Comparison of ENCODE assay signal across 8 mouse cellular contexts in genomic region chr4:89136356-89136755, GRCm38 (mm10). TPM values are rescaled to one million over a fixed set of nuclear protein-coding genes. Genes with fewer than 3 reads are reported as not detected.
DNase-seq lines count a peak whose midpoint lies in the region; ATAC-seq and TF ChIP-seq lines count a peak whose summit lies in the region.

No protein-coding gene starts in this region.

- intact Hi-C loops in heart, adult 2 months (cut with DNase I), result no loop called here
- intact Hi-C loops in heart, postnatal 14 days (cut with DNase I), result no loop called here
- intact Hi-C loops in left cerebral cortex, postnatal 14 days (cut with DNase I), result no loop called here

- H3K9me3 ChIP-seq in embryonic facial prominence, embryonic 12.5 days, result no peaks in the 10 kb centered on the region
- no peaks in the 10 kb centered on the region for H3K9me3 ChIP-seq in hindbrain, embryonic 16.5 days (ENCODE audit: control insufficient read depth, low read length)
- H3K9me3 ChIP-seq in midbrain, embryonic 11.5 days (ENCODE audit: control insufficient read depth, low read length), result no peaks in the 10 kb centered on the region

- no peaks in the 10 kb centered on the region for H3K27me3 ChIP-seq in heart, adult 2 months (ENCODE audit: control insufficient read depth, insufficient read depth, low read length)
- no peaks in the 10 kb centered on the region for H3K27me3 ChIP-seq in embryonic facial prominence, embryonic 12.5 days
- H3K27me3 ChIP-seq in hindbrain, embryonic 16.5 days (replicated peaks; ENCODE audit: control insufficient read depth, insufficient read depth, low read length), result no peaks in the 10 kb centered on the region
- no peaks in the 10 kb centered on the region for H3K27me3 ChIP-seq in midbrain, embryonic 11.5 days (ENCODE audit: control insufficient read depth, insufficient read depth, low read length)

- DNase-seq in heart, adult 2 months, result no peak
- DNase-seq in heart, postnatal 14 days, result no peak
- no peak for DNase-seq in midbrain, embryonic 11.5 days (ENCODE audit: low spot score, missing footprints)
- no peak for DNase-seq in adrenal gland, postnatal 36 days
- DNase-seq in spleen, postnatal 10 days (ENCODE audit: low spot score in 2 of 2), result no peak
- no peak for DNase-seq in left cerebral cortex, postnatal 14 days (ENCODE audit: low spot score in 2 of 2)

- H3K4me3 ChIP-seq in heart, adult 2 months, result peak overlapping the region; percentile 99; the same call in 1 of the 2 replicates
- peak overlapping the region; percentile 93; the same call in 1 of the 2 replicates for H3K4me3 ChIP-seq in embryonic facial prominence, embryonic 12.5 days
- no peak overlapping the region for H3K4me3 ChIP-seq in hindbrain, embryonic 16.5 days (ENCODE audit: low read length)
- H3K4me3 ChIP-seq in midbrain, embryonic 11.5 days (ENCODE audit: low read depth, low read length), result no peak overlapping the region

- H3K4me2 ChIP-seq in embryonic facial prominence, embryonic 12.5 days (replicated peaks), result peak overlapping the region; percentile 65
- H3K4me2 ChIP-seq in hindbrain, embryonic 16.5 days (ENCODE audit: low read length), result peak overlapping the region; percentile 92
- H3K4me2 ChIP-seq in midbrain, embryonic 11.5 days, result peak overlapping the region; percentile 78

- H3K4me1 ChIP-seq in heart, adult 2 months (ENCODE audit: control insufficient read depth, insufficient read depth, low read length), result peaks cover 7% of the 10 kb centered on the region
- H3K4me1 ChIP-seq in embryonic facial prominence, embryonic 12.5 days, result peaks cover 15% of the 10 kb centered on the region
- peaks cover 12% of the 10 kb centered on the region for H3K4me1 ChIP-seq in hindbrain, embryonic 16.5 days (ENCODE audit: control insufficient read depth, insufficient read depth, low read depth, low read length)
- H3K4me1 ChIP-seq in midbrain, embryonic 11.5 days (ENCODE audit: control insufficient read depth, insufficient read depth, low read length), result peaks cover 3% of the 10 kb centered on the region; the same call in 1 of the 2 replicates

- TF ChIP-seq POLR2A in heart, adult 2 months (IDR thresholded peaks at IDR 0.05; ENCODE audit: insufficient read depth, low read depth, low read length), result no peak

- no peak for TF ChIP-seq EP300 in heart, adult 2 months (IDR thresholded peaks at IDR 0.05; ENCODE audit: insufficient read depth, low read depth, low read length)

- H3K27ac ChIP-seq in heart, adult 2 months, result no peak overlapping the region; the same call in 1 of the 2 replicates
- 0 out of 2 replicates have a peak overlapping the region, but pooled peaks have one; percentile 89 for H3K27ac ChIP-seq in embryonic facial prominence, embryonic 12.5 days
- H3K27ac ChIP-seq in hindbrain, embryonic 16.5 days (ENCODE audit: low read depth, low read length), result no peak overlapping the region
- no peak overlapping the region for H3K27ac ChIP-seq in midbrain, embryonic 11.5 days (ENCODE audit: low read depth, low read length)

- H3K79me2 ChIP-seq in heart, adult 2 months (replicated peaks; ENCODE audit: control insufficient read depth, insufficient read depth, low read length), result no peaks in the 10 kb centered on the region

- WGBS in heart, adult 2 months, result 73% methylated on average over 3 of the region's 3 CpGs
- 26% methylated on average over 3 of the region's 3 CpGs for WGBS in embryonic facial prominence, embryonic 12.5 days
- WGBS in hindbrain, embryonic 16.5 days, result 31% methylated on average over 3 of the region's 3 CpGs
- WGBS in midbrain, embryonic 11.5 days, result 29% methylated on average over 3 of the region's 3 CpGs

- no peak overlapping the region for H3K9ac ChIP-seq in heart, adult 2 months (ENCODE audit: low read depth, low read length)
- H3K9ac ChIP-seq in embryonic facial prominence, embryonic 12.5 days, result no peak overlapping the region
- no peak overlapping the region; the same call in 1 of the 2 replicates for H3K9ac ChIP-seq in hindbrain, embryonic 16.5 days (ENCODE audit: low read depth, low read length)
- H3K9ac ChIP-seq in midbrain, embryonic 11.5 days (ENCODE audit: low read length), result no peak overlapping the region

- H3K36me3 ChIP-seq in heart, adult 2 months (ENCODE audit: control insufficient read depth, insufficient read depth, low read length), result no peaks in the 10 kb centered on the region
- H3K36me3 ChIP-seq in embryonic facial prominence, embryonic 12.5 days, result no peaks in the 10 kb centered on the region
- H3K36me3 ChIP-seq in hindbrain, embryonic 16.5 days (ENCODE audit: control insufficient read depth, insufficient read depth, low read length), result no peaks in the 10 kb centered on the region
- no peaks in the 10 kb centered on the region for H3K36me3 ChIP-seq in midbrain, embryonic 11.5 days (ENCODE audit: control insufficient read depth, insufficient read depth, low read length)

- no peak for TF ChIP-seq CTCF in heart, adult 2 months (IDR thresholded peaks at IDR 0.05)

- no peak for ATAC-seq in embryonic facial prominence, embryonic 12.5 days (ENCODE audit: insufficient number of reproducible peaks, insufficient read depth, low FRiP score, low TSS enrichment)
- no peak for ATAC-seq in hindbrain, embryonic 16.5 days
- ATAC-seq in midbrain, embryonic 11.5 days (ENCODE audit: low FRiP score), result no peak

RNA-seq across cellular contexts. Expression of gene Mtap, which starts 0.6 kb away (rescaled TPM):
- total RNA-seq in heart, adult 2 months (2021), result 10 to 100 TPM; 19.8 to 22.0 TPM
- 8.3 and 14.0 TPM in 2 replicates for polyA plus RNA-seq in heart, adult 2 months (2012; rRNA removed)
- total RNA-seq in heart, postnatal 14 days (2021), result 10 to 100 TPM; 17.3 to 17.5 TPM
- polyA plus RNA-seq in embryonic facial prominence, embryonic 12.5 days (2016; fragmentation: Nextera tagmentation; extraction: Ambion mirVana), result 92.3 and 96.7 TPM in 2 replicates
- 28.3 and 29.1 TPM in 2 replicates for polyA plus RNA-seq in hindbrain, embryonic 16.5 days (2015; fragmentation: Nextera tagmentation; extraction: Ambion mirVana)
- polyA plus RNA-seq in midbrain, embryonic 11.5 days (2014; fragmentation: Nextera tagmentation; extraction: Ambion mirVana), result 91.1 and 96.1 TPM in 2 replicates
- 10 to 100 TPM; 34.4 to 46.9 TPM for total RNA-seq in adrenal gland, postnatal 36 days (2021)
- total RNA-seq in left cerebral cortex, postnatal 14 days (2021), result 1 to 10 TPM; 6.8 to 9.2 TPM

Comparison
In these comparisons a context has a peak if more than half of its experiments do, and no peak if none do; other contexts are left out.
1. H3K4me3 ChIP-seq: peak in heart, adult 2 months (single experiment) and embryonic facial prominence, embryonic 12.5 days (single experiment); none in hindbrain, embryonic 16.5 days (single experiment) and midbrain, embryonic 11.5 days (single experiment).
2. Peak in every context shown above with its lines, with median percentiles within 50 percentile points of each other: H3K4me2 ChIP-seq.